Mouse (Mus musculus): Measurements from ENCODE around the gene Twistnb.

- no peak for TF ChIP-seq POLR2A (IDR thresholded peaks at IDR 0.05; ENCODE audit: insufficient read length, low read depth)
- TF ChIP-seq MYOD1 (IDR thresholded peaks at IDR 0.05; ENCODE audit: control insufficient read depth in 1 of 3, insufficient read length in 2 of 3, low read depth in 2 of 3) = no peak
- no peak for TF ChIP-seq USF1 (IDR thresholded peaks at IDR 0.05; ENCODE audit: low read depth)
- TF ChIP-seq TCF12 (IDR thresholded peaks at IDR 0.05; ENCODE audit: insufficient read depth, poor library complexity, severe bottlenecking) = no peak
- no peak for TF ChIP-seq MAX (IDR thresholded peaks at IDR 0.05; ENCODE audit: low read depth)
- no peak for TF ChIP-seq POLR2AphosphoS2 (IDR thresholded peaks at IDR 0.05; ENCODE audit: insufficient read length, low read depth)
- no peak for TF ChIP-seq E2F4 (IDR thresholded peaks at IDR 0.05; ENCODE audit: insufficient read depth)
- no peak for TF ChIP-seq CEBPB (IDR thresholded peaks at IDR 0.05; ENCODE audit: insufficient read depth, poor library complexity, severe bottlenecking)
- TF ChIP-seq MYOG (IDR thresholded peaks at IDR 0.05; ENCODE audit: control insufficient read depth in 1 of 3, insufficient read depth in 1 of 3, insufficient read length in 2 of 3, low read depth in 2 of 3) = no peak
- TF ChIP-seq TCF3 (IDR thresholded peaks at IDR 0.05; ENCODE audit: insufficient read length, low read depth) = no peak
Measured at GRCm38 (mm10) chr12:33411580-33412151, 17.8 kb upstream of the Twistnb start.

Measured in myocyte (in vitro differentiated cells).